Mouse (Mus musculus): Measurements from ENCODE around the gene Srd5a1. TPM values are rescaled to one million over a fixed set of nuclear protein-coding genes. Genes with fewer than 3 reads are reported as not detected.
"Not testable (repeated sequence)": the region's sequence is repeated elsewhere in the genome, so short reads cannot be mapped to it uniquely, and the experiment has no call there.

Srd5a1 gene
- polyA plus RNA-seq, 1 experiment from 2014 or later = 28.0 TPM

DNA sequence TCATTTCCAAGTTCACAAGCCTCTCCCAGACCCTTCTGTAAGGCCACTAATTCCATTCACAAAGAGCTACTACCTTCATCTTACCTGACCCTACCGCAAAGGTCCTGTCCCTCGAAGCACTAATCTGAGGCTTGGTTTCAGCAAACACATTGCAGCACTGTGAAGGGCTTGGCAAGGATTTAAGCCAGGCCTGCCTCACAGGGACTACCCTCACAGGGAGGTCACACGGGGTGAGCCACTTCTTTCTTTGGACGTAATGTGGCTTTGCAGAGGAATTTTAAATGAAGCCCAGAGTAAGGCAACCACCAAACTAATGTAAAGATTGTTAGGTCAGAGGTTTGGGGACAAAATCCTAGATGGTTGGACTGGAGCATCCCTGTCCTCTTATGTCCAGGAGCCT is 29.3 kb upstream of the Srd5a1 start:
- no peak overlapping the region for H3K4me3 ChIP-seq (replicated peaks; ENCODE audit: low read length)
- no peak for ATAC-seq (ENCODE audit: insufficient read depth, low FRiP score)
- no peaks in the 10 kb centered on the region for H3K27me3 ChIP-seq (ENCODE audit: control insufficient read depth, insufficient read depth, low read length)
- H3K4me2 ChIP-seq (ENCODE audit: low read depth, low read length) = no peak overlapping the region
- no peaks in the 10 kb centered on the region for H3K9me3 ChIP-seq (replicated peaks; ENCODE audit: control insufficient read depth, low read length)
- H3K27ac ChIP-seq (ENCODE audit: low read length) = no peak overlapping the region
- no peak overlapping the region for H3K9ac ChIP-seq (ENCODE audit: low read length)
- no peaks in the 10 kb centered on the region for H3K4me1 ChIP-seq (ENCODE audit: control insufficient read depth, insufficient read depth, low read length)
- 78% methylated on average over 4 of the region's 4 CpGs for WGBS
- 0 out of 2 replicates have a peak, but pooled peaks cover 2% of the 10 kb centered on the region for H3K36me3 ChIP-seq (ENCODE audit: control insufficient read depth, insufficient read depth, low read length)

DNA sequence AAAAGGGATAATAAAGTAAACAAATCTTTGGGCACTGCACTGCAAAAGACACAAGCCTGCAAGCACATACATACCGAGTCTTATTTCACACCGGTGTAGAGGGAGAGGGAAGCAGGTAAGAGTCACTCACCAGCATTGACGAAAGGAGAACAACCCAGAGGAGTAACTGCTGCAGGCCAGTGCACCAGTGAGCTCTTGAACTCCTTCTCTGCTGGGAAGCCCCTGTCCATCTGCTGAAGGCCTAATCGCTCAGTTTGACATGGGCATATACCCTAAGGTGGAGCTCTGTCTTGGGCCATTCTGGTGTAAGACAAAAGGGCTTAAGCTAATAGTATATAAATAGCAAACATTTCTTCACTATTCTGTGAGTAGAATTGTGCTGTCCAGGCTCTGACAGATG is 28.9 kb upstream of the Srd5a1 start:
- Histone ChIP-seq H3K9me3 (replicated peaks; ENCODE audit: control insufficient read depth, low read length) (no peaks in the 10 kb centered on the region), H3K4me2 (ENCODE audit: low read depth, low read length) (no peak overlapping the region), H3K9ac (ENCODE audit: low read length) (no peak overlapping the region), H3K27me3 (ENCODE audit: control insufficient read depth, insufficient read depth, low read length) (no peaks in the 10 kb centered on the region), H3K4me3 (replicated peaks; ENCODE audit: low read length) (no peak overlapping the region), H3K36me3 (ENCODE audit: control insufficient read depth, insufficient read depth, low read length) (0 out of 2 replicates have a peak, but pooled peaks cover 5% of the 10 kb centered on the region), H3K4me1 (ENCODE audit: control insufficient read depth, insufficient read depth, low read length) (no peaks in the 10 kb centered on the region), H3K27ac (ENCODE audit: low read length) (no peak overlapping the region)
- WGBS = 88% methylated on average over 4 of the region's 4 CpGs
- ATAC-seq (ENCODE audit: insufficient read depth, low FRiP score) = no peak

DNA sequence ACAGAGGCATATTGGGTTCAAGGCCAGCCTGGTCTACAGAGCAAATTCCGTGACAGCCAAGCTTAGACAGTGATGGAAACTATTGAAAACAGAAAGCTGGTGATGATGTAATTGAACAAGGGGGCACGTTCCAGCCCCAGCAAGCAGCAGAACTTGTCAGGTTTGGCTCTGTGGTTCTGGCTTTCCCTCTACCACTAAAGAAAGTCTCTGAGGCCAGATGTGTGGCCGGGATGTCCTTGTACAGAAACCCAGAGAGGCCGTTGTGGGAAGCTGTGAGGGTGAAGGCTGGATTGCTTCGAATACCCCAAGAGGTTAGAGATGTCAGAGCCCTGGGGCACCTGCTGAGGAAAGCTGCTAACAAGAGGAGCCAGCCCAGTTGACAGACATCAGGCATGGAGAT is 28.0 kb upstream of the Srd5a1 start:
- Histone ChIP-seq H3K4me2 (ENCODE audit: low read depth, low read length) (no peak overlapping the region), H3K36me3 (ENCODE audit: control insufficient read depth, insufficient read depth, low read length) (peaks cover 11% of the 10 kb centered on the region; the same call in 1 of the 2 replicates), H3K9ac (ENCODE audit: low read length) (no peak overlapping the region), H3K4me1 (ENCODE audit: control insufficient read depth, insufficient read depth, low read length) (no peaks in the 10 kb centered on the region), H3K4me3 (replicated peaks; ENCODE audit: low read length) (no peak overlapping the region), H3K9me3 (replicated peaks; ENCODE audit: control insufficient read depth, low read length) (no peaks in the 10 kb centered on the region), H3K27ac (ENCODE audit: low read length) (no peak overlapping the region), H3K27me3 (ENCODE audit: control insufficient read depth, insufficient read depth, low read length) (no peaks in the 10 kb centered on the region)
- no peak for ATAC-seq (ENCODE audit: insufficient read depth, low FRiP score)
- 84% methylated on average over 5 of the region's 5 CpGs for WGBS

DNA sequence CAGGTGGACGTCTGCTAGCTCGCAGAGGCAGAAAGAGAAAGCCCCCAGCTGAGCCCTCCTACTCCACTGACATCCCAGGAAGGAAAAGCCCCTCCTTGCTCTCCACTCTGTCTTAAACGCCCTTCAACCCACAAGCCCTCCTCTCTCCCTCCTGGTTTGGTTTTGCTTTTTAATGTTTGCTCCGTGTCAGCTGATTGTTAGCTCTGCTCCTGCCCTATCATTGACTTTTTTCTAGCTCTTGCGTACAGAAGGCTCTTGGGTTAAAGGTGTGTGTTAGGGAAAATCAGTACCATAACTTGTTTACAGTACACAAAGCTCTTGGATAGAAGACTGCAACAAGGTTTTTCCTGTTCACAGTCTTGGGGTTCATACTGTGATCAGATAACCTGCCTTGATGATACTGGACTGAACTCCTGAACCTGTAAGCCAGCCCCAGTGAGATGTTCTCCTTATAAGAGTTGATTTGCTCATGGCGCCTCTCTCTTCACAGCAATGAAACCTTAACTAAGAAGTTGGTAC is 26.9 kb upstream of the Srd5a1 start:
- Histone ChIP-seq H3K4me3 (replicated peaks; ENCODE audit: low read length) (no peak overlapping the region), H3K9me3 (replicated peaks; ENCODE audit: control insufficient read depth, low read length) (no peaks in the 10 kb centered on the region), H3K9ac (ENCODE audit: low read length) (no peak overlapping the region), H3K4me2 (ENCODE audit: low read depth, low read length) (no peak overlapping the region), H3K27me3 (ENCODE audit: control insufficient read depth, insufficient read depth, low read length) (no peaks in the 10 kb centered on the region), H3K27ac (ENCODE audit: low read length) (no peak overlapping the region), H3K36me3 (ENCODE audit: control insufficient read depth, insufficient read depth, low read length) (peaks cover 11% of the 10 kb centered on the region), H3K4me1 (ENCODE audit: control insufficient read depth, insufficient read depth, low read length) (no peaks in the 10 kb centered on the region)
- WGBS = 71% methylated on average over 6 of the region's 6 CpGs
- ATAC-seq (ENCODE audit: insufficient read depth, low FRiP score) = no peak

DNA sequence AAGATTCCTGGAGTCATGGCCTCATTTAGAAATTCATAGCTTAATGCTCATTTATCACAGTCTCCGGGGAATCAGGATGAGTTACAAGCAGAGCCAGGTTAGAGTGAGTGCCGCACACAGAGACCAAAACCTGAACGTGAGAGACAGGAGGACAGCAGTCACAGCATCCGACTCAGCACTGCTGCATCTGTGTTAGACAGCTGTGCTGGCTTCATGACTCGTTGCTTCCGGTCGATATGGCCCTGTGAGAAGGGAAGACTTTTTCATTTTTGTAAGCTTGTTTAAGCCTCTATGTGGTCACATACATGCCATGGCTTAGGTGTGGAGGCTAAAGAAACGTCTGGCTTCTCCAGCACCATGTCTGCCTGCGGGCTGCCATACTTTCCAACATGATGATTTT is 26.4 kb upstream of the Srd5a1 start:
- Histone ChIP-seq H3K36me3 (ENCODE audit: control insufficient read depth, insufficient read depth, low read length) (peaks cover 11% of the 10 kb centered on the region), H3K4me2 (ENCODE audit: low read depth, low read length) (no peak overlapping the region), H3K4me1 (ENCODE audit: control insufficient read depth, insufficient read depth, low read length) (no peaks in the 10 kb centered on the region), H3K27ac (ENCODE audit: low read length) (no peak overlapping the region), H3K9ac (ENCODE audit: low read length) (no peak overlapping the region), H3K9me3 (replicated peaks; ENCODE audit: control insufficient read depth, low read length) (no peaks in the 10 kb centered on the region), H3K4me3 (replicated peaks; ENCODE audit: low read length) (no peak overlapping the region), H3K27me3 (ENCODE audit: control insufficient read depth, insufficient read depth, low read length) (no peaks in the 10 kb centered on the region)
- no peak for ATAC-seq (ENCODE audit: insufficient read depth, low FRiP score)
- WGBS = 83% methylated on average over 9 of the region's 9 CpGs

DNA sequence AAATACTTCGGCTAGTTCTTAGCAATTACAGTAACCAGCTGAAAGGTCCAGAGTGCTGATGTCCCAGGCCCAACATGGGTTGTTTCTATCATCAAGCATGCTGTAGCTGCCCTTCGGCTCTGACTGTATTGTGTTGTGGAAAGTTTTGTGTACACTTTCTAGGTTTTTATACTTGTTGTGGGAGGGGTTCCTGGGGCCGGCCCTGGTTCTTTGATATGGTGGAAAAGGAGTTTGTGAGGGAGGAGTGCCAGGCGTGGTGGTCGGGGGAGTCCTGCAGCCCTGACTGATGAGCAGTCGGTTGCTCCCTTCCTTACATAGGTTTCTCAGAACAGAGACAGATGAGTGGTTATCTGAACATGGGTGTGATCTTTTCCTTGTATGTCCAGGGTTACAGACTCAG is 25.6 kb upstream of the Srd5a1 start:
- no peak for ATAC-seq (ENCODE audit: insufficient read depth, low FRiP score)
- WGBS = 69% methylated on average over 6 of the region's 6 CpGs
- H3K4me1 ChIP-seq (ENCODE audit: control insufficient read depth, insufficient read depth, low read length) = no peaks in the 10 kb centered on the region

DNA sequence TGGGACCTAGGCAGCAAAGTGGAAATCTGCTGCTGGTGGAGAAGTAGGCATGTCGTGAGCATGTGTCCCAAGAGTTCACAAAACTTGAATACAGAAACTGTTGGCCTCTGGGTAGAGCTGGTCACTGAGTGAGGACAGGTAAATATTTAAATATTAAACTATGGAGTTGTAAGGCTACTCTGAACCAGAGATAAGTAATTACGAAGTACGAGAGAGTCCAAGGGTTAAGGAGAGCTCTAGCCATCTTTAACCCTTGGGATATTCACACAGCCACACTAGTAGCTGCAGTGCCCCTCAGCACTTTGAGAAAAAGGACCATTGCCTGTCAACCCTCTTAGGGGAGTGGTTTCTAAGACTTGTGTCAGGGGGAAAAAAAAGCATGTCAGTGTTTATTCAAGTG is 25.1 kb upstream of the Srd5a1 start:
- Histone ChIP-seq H3K9me3 (replicated peaks; ENCODE audit: control insufficient read depth, low read length) (no peaks in the 10 kb centered on the region), H3K9ac (ENCODE audit: low read length) (no peak overlapping the region), H3K4me2 (ENCODE audit: low read depth, low read length) (no peak overlapping the region), H3K4me1 (ENCODE audit: control insufficient read depth, insufficient read depth, low read length) (no peaks in the 10 kb centered on the region), H3K27me3 (ENCODE audit: control insufficient read depth, insufficient read depth, low read length) (no peaks in the 10 kb centered on the region), H3K4me3 (replicated peaks; ENCODE audit: low read length) (no peak overlapping the region), H3K27ac (ENCODE audit: low read length) (no peak overlapping the region), H3K36me3 (ENCODE audit: control insufficient read depth, insufficient read depth, low read length) (peaks cover 18% of the 10 kb centered on the region)
- peak; percentile 46; the same call in 1 of the 2 replicates for ATAC-seq (ENCODE audit: insufficient read depth, low FRiP score)
- WGBS = 67% methylated on average over 3 of the region's 3 CpGs

More for the DNA sequence above, 25.6 kb upstream of the Srd5a1 start:
- H3K27ac ChIP-seq (ENCODE audit: low read length) = no peak overlapping the region
- H3K27me3 ChIP-seq (ENCODE audit: control insufficient read depth, insufficient read depth, low read length) = no peaks in the 10 kb centered on the region
- peaks cover 13% of the 10 kb centered on the region for H3K36me3 ChIP-seq (ENCODE audit: control insufficient read depth, insufficient read depth, low read length)
- no peak overlapping the region for H3K4me3 ChIP-seq (replicated peaks; ENCODE audit: low read length)
- H3K4me2 ChIP-seq (ENCODE audit: low read depth, low read length) = no peak overlapping the region
- no peaks in the 10 kb centered on the region for H3K9me3 ChIP-seq (replicated peaks; ENCODE audit: control insufficient read depth, low read length)
- H3K9ac ChIP-seq (ENCODE audit: low read length) = no peak overlapping the region

DNA sequence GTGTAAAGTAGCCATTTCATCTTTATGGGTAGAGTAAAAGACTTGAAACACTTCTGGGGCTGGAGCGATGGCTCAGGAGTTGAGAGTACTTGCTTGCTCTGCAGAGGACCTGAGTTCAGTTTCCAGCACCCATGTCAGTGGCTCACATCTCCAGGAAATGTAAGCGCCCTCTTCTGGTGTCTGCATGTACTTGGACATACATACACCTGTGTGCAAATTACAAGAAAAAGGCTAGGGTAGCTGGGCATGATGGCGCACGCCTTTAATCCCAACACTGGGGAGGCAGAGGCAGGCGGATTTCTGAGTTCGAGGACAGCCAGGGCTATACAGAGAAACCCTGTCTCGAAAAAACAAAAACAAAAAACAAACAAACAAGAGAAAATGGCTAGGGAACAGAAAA is 24.6 kb upstream of the Srd5a1 start:
- peaks cover 21% of the 10 kb centered on the region for H3K36me3 ChIP-seq (ENCODE audit: control insufficient read depth, insufficient read depth, low read length)
- not testable (repeated sequence) for H3K9ac ChIP-seq (ENCODE audit: low read length); ATAC-seq (ENCODE audit: insufficient read depth, low FRiP score); H3K4me2 ChIP-seq (ENCODE audit: low read depth, low read length); H3K4me1 ChIP-seq (ENCODE audit: control insufficient read depth, insufficient read depth, low read length); H3K4me3 ChIP-seq (replicated peaks; ENCODE audit: low read length); H3K27me3 ChIP-seq (ENCODE audit: control insufficient read depth, insufficient read depth, low read length); H3K27ac ChIP-seq (ENCODE audit: low read length); H3K9me3 ChIP-seq (replicated peaks; ENCODE audit: control insufficient read depth, low read length)
- WGBS = 91% methylated on average over 7 of the region's 7 CpGs

DNA sequence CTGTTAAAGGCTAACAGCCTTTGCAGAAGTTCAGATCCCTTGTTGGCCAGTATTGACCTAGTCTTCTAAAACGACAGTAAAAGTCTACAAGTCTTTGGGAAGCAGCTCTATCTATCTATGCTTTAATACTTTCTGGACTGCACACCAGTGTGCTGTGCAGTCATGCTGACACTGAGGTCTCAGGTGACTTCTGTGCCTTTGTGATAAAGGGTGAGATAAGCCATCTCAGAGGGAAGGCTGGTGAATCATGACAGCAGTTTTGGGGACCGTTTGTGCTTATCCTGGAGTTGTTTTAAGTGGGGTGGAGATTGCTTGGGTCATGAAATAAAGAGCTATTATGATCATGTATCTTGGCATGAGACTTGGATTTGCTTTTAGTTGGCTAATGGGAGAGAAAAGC is 22.7 kb upstream of the Srd5a1 start:
- no peaks in the 10 kb centered on the region for H3K9me3 ChIP-seq (replicated peaks; ENCODE audit: control insufficient read depth, low read length)
- H3K27me3 ChIP-seq (ENCODE audit: control insufficient read depth, insufficient read depth, low read length) = no peaks in the 10 kb centered on the region
- no peak for ATAC-seq (ENCODE audit: insufficient read depth, low FRiP score)
- no peak overlapping the region for H3K4me2 ChIP-seq (ENCODE audit: low read depth, low read length)
- H3K4me1 ChIP-seq (ENCODE audit: control insufficient read depth, insufficient read depth, low read length) = no peaks in the 10 kb centered on the region
- H3K9ac ChIP-seq (ENCODE audit: low read length) = no peak overlapping the region
- H3K36me3 ChIP-seq (ENCODE audit: control insufficient read depth, insufficient read depth, low read length) = peaks cover 35% of the 10 kb centered on the region
- 83% methylated on average over 2 of the region's 2 CpGs for WGBS
- H3K27ac ChIP-seq (ENCODE audit: low read length) = no peak overlapping the region
- H3K4me3 ChIP-seq (replicated peaks; ENCODE audit: low read length) = no peak overlapping the region

DNA sequence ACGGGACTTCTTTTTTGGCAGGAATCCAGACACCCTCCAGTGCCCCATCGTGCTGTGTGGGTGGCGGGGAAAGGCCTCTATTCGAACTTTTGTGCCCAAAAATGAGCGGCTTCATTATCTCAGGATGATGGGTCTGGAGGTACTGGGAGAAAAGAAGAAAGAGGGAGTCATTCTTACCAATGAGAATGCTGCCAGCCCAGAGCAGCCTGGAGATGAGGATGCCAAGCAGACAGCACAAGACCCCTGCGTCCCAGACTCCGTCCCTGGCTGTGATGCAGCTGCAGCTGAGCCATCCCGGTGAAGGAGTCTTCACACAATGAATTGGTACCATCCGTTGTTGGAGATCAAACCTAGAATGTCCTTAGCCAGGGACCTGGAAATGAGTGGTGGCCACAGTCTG is 22.3 kb upstream of the Srd5a1 start:
- H3K4me3 ChIP-seq (replicated peaks; ENCODE audit: low read length) = no peak overlapping the region
- peaks cover 35% of the 10 kb centered on the region for H3K36me3 ChIP-seq (ENCODE audit: control insufficient read depth, insufficient read depth, low read length)
- H3K9ac ChIP-seq (ENCODE audit: low read length) = no peak overlapping the region
- no peaks in the 10 kb centered on the region for H3K4me1 ChIP-seq (ENCODE audit: control insufficient read depth, insufficient read depth, low read length)
- H3K4me2 ChIP-seq (ENCODE audit: low read depth, low read length) = no peak overlapping the region
- H3K27me3 ChIP-seq (ENCODE audit: control insufficient read depth, insufficient read depth, low read length) = no peaks in the 10 kb centered on the region
- no peaks in the 10 kb centered on the region for H3K9me3 ChIP-seq (replicated peaks; ENCODE audit: control insufficient read depth, low read length)
- H3K27ac ChIP-seq (ENCODE audit: low read length) = no peak overlapping the region
- WGBS = 87% methylated on average over 9 of the region's 9 CpGs
- no peak for ATAC-seq (ENCODE audit: insufficient read depth, low FRiP score)
